Mouse (Mus musculus): ENCODE measurements around the gene Mitf.

- TF ChIP-seq POLR2A (IDR thresholded peaks at IDR 0.05; ENCODE audit: borderline replicate concordance, extremely low read depth, low read depth, low read length) (no peak), CTCF (IDR thresholded peaks at IDR 0.05; ENCODE audit: insufficient read depth, low read length) (no peak)
These were observed 217.0 kb downstream of the Mitf start for GRCm38 (mm10) chr6:98023876-98024275.
